Mouse (Mus musculus) large intestine, adult 2 months (tissue): ENCODE data around the gene Gm49361. TPM values are rescaled to one million over a fixed set of nuclear protein-coding genes. Genes with fewer than 3 reads are reported as not detected.
A peak's percentile ranks its signal among the peaks of the same experiment; 100 is the strongest.

Source experiments
- DNase-seq: peaks from one replicate; pipeline ENCODE4 v3.0.0-alpha.2; 2012; ENCODE audit warnings: low read depth, low spot score
- WGBS: fragments of 180-500 bp; shearing (Covaris S2); methylation state at CpG from one replicate; pipeline ENCODE4 v1.1.7; 2018; 5-methylcytosine and 5-hydroxymethylcytosine counted together
- polyA plus RNA-seq: library from polyadenylated mRNA; depleted of rRNA; stranded (reverse); fragments of >200 nt; gene quantifications from 2 replicates; pipeline ENCODE4 v1.2.3, GENCODE M21; 2012; rRNA removed

Gene Gm49361
- polyA plus RNA-seq, 1 experiment: not detected

- 81% methylated on average over 4 of the region's 4 CpGs for WGBS
- DNase-seq: no peak
Observed at GRCm38 (mm10) chr14:57646155-57646554, 99.7 kb downstream of the Gm49361 start.

- 82% methylated on average over 3 of the region's 3 CpGs for WGBS
- no peak for DNase-seq
Observed at GRCm38 (mm10) chr14:57639153-57639552, 106.8 kb downstream of the Gm49361 start.

GRCm38 (mm10) chr14:57634141-57634540 lies 111.8 kb downstream of the Gm49361 start:
- WGBS: 86% methylated on average over 5 of the region's 5 CpGs
- DNase-seq: no peak

- DNase-seq: no peak
- 61% methylated on average over 4 of the region's 4 CpGs for WGBS
Observed at GRCm38 (mm10) chr14:57629595-57629994, 116.3 kb downstream of the Gm49361 start.

GRCm38 (mm10) chr14:57622934-57623333 lies 123.0 kb downstream of the Gm49361 start:
- 88% methylated on average over 3 of the region's 3 CpGs for WGBS
- DNase-seq: no peak

- DNase-seq: no peak
- WGBS: 88% methylated on average over 4 of the region's 4 CpGs
Observed at GRCm38 (mm10) chr14:57621699-57622098, 124.2 kb downstream of the Gm49361 start.

- no peak for DNase-seq
- WGBS: 22% methylated on average over 4 of the region's 4 CpGs
Observed at GRCm38 (mm10) chr14:57620598-57621236, 125.2 kb downstream of the Gm49361 start.

- 41% methylated on average over 2 of the region's 2 CpGs for WGBS
- DNase-seq: peak; percentile 61
Observed at GRCm38 (mm10) chr14:57619487-57619886, 126.4 kb downstream of the Gm49361 start.

- 88% methylated on average over 1 of the region's 1 CpGs for WGBS
- no peak for DNase-seq
Observed at GRCm38 (mm10) chr14:57617675-57618074, 128.2 kb downstream of the Gm49361 start.

GRCm38 (mm10) chr14:57616339-57616965 lies 129.5 kb downstream of the Gm49361 start:
- WGBS: 71% methylated on average over 6 of the region's 6 CpGs

GRCm38 (mm10) chr14:57615828-57616227 lies 130.1 kb downstream of the Gm49361 start:
- WGBS: 83% methylated on average over 6 of the region's 6 CpGs
- DNase-seq: no peak

More at GRCm38 (mm10) chr14:57616339-57616965, 129.5 kb downstream of the Gm49361 start:
- DNase-seq: no peak

- DNase-seq: no peak
- WGBS: 94% methylated on average over 2 of the region's 2 CpGs
Observed at GRCm38 (mm10) chr14:57611034-57611433, 134.9 kb downstream of the Gm49361 start.

- no peak for DNase-seq
- 88% methylated on average over 4 of the region's 4 CpGs for WGBS
Observed at GRCm38 (mm10) chr14:57609816-57610329, 136.0 kb downstream of the Gm49361 start.

- DNase-seq: peak; percentile 65
- 7% methylated on average over 1 of the region's 1 CpGs for WGBS
Observed at GRCm38 (mm10) chr14:57607500-57607899, 138.4 kb downstream of the Gm49361 start.

GRCm38 (mm10) chr14:57606663-57607365 lies 139.1 kb downstream of the Gm49361 start:
- 33% methylated on average over 8 of the region's 8 CpGs for WGBS

GRCm38 (mm10) chr14:57593279-57593678 lies 152.6 kb downstream of the Gm49361 start:
- WGBS: 94% methylated on average over 5 of the region's 5 CpGs
- no peak for DNase-seq

More at GRCm38 (mm10) chr14:57606663-57607365, 139.1 kb downstream of the Gm49361 start:
- no peak for DNase-seq

Other genes with a start within 250 kb of the Gm49361 start
- 3.2 and 4.1 TPM in 2 replicates for gene Il17d, start 221.3 kb downstream of the Gm49361 start, polyA plus RNA-seq
- gene Eef1akmt1, start 174.5 kb downstream of the Gm49361 start, polyA plus RNA-seq: 15.8 and 19.3 TPM in 2 replicates
- gene Xpo4, start 80.7 kb downstream of the Gm49361 start, polyA plus RNA-seq: 2.1 and 3.2 TPM in 2 replicates
- 6.5 and 11.5 TPM in 2 replicates for gene Lats2, start 12.3 kb upstream of the Gm49361 start, polyA plus RNA-seq
- gene Sap18, start 52.1 kb upstream of the Gm49361 start, polyA plus RNA-seq: 3.3 and 6.1 TPM in 2 replicates
- 2.5 TPM in 2 replicates for gene Ska3, start 80.1 kb upstream of the Gm49361 start, polyA plus RNA-seq
- 73.3 and 78.2 TPM in 2 replicates for gene Mrpl57, start 80.1 kb upstream of the Gm49361 start, polyA plus RNA-seq
- 5.2 and 7.3 TPM in 2 replicates for gene Zdhhc20, start 144.2 kb upstream of the Gm49361 start, polyA plus RNA-seq